Mouse (Mus musculus): ENCODE measurements at regions not wholly inside any gene's neighbourhood (a gene's known extent, or its start where the extent isn't known, plus 50 kb on each side); places are given as distances from the start of the nearest gene placed in this dataset.
"Not testable (repeated sequence)": the region's sequence is repeated elsewhere in the genome, so short reads cannot be mapped to it uniquely, and the experiment has no call there.

- DNase-seq (ENCODE audit: low spot score): no peak
Measured at GRCm38 (mm10) chr9:30697533-30697932, 224.7 kb downstream of the Adamts15 start.

GRCm38 (mm10) chr9:30668095-30668494 is 241.2 kb downstream of the Snx19 start:
- DNase-seq (ENCODE audit: low spot score): no peak

- DNase-seq (ENCODE audit: low spot score): peak; percentile 14
Measured at GRCm38 (mm10) chr9:30662456-30662855, 235.5 kb downstream of the Snx19 start.

- DNase-seq (ENCODE audit: low spot score): peak; percentile 2
Measured at GRCm38 (mm10) chr9:30653961-30654360, 227.1 kb downstream of the Snx19 start.

- DNase-seq (ENCODE audit: low spot score): no peak
Measured at GRCm38 (mm10) chr9:30653210-30653609, 226.3 kb downstream of the Snx19 start.

GRCm38 (mm10) chr9:30649392-30650054 is 222.6 kb downstream of the Snx19 start:
- DNase-seq (ENCODE audit: low spot score): no peak

- DNase-seq (ENCODE audit: low spot score): peak; percentile 1
Measured at GRCm38 (mm10) chr9:30633741-30634470, 207.0 kb downstream of the Snx19 start.

GRCm38 (mm10) chr9:30632164-30633146 is 205.5 kb downstream of the Snx19 start:
- DNase-seq (ENCODE audit: low spot score): peak; percentile 1

- DNase-seq (ENCODE audit: low spot score): no peak
Measured at GRCm38 (mm10) chr9:30625635-30626034, 198.7 kb downstream of the Snx19 start.

GRCm38 (mm10) chr9:30625090-30625489 is 198.2 kb downstream of the Snx19 start:
- DNase-seq (ENCODE audit: low spot score): no peak

- DNase-seq (ENCODE audit: low spot score): no peak
Measured at GRCm38 (mm10) chr9:30624481-30624880, 197.6 kb downstream of the Snx19 start.

GRCm38 (mm10) chr9:30619325-30619724 is 192.4 kb downstream of the Snx19 start:
- DNase-seq (ENCODE audit: low spot score): no peak

- DNase-seq (ENCODE audit: low spot score): no peak
Measured at GRCm38 (mm10) chr9:30618181-30618580, 191.3 kb downstream of the Snx19 start.

GRCm38 (mm10) chr9:30613715-30614114 is 186.8 kb downstream of the Snx19 start:
- DNase-seq (ENCODE audit: low spot score): no peak

GRCm38 (mm10) chr9:30613003-30613552 is 186.2 kb downstream of the Snx19 start:
- no peak for DNase-seq (ENCODE audit: low spot score)

GRCm38 (mm10) chr9:30610328-30610727 is 183.4 kb downstream of the Snx19 start:
- no peak for DNase-seq (ENCODE audit: low spot score)

- DNase-seq (ENCODE audit: low spot score): no peak
Measured at GRCm38 (mm10) chr9:30599756-30600155, 172.8 kb downstream of the Snx19 start.

GRCm38 (mm10) chr9:30597691-30598090 is 170.8 kb downstream of the Snx19 start:
- no peak for DNase-seq (ENCODE audit: low spot score)

- not testable (repeated sequence) for DNase-seq (ENCODE audit: low spot score)
Measured at GRCm38 (mm10) chr9:30597092-30597491, 170.2 kb downstream of the Snx19 start.

- no peak for DNase-seq (ENCODE audit: low spot score)
Measured at GRCm38 (mm10) chr9:30592601-30593000, 165.7 kb downstream of the Snx19 start.

- DNase-seq (ENCODE audit: low spot score): no peak
Measured at GRCm38 (mm10) chr9:30591246-30591645, 164.3 kb downstream of the Snx19 start.

- peak; percentile 9 for DNase-seq (ENCODE audit: low spot score)
Measured at GRCm38 (mm10) chr9:30590661-30591179, 163.8 kb downstream of the Snx19 start.
